Mouse (Mus musculus): ENCODE results near the gene Cldn34c2. TPM values are rescaled to one million over a fixed set of nuclear protein-coding genes. Genes with fewer than 3 reads are reported as not detected.
"Not testable (repeated sequence)": the region's sequence is repeated elsewhere in the genome, so short reads cannot be mapped to it uniquely, and the experiment has no call there.

The Cldn34c2 gene
- not detected in 2 replicates for polyA plus RNA-seq (2016; fragmentation: Nextera tagmentation; extraction: Ambion mirVana)

- not testable (repeated sequence) for H3K4me2 ChIP-seq (replicated peaks); H3K4me1 ChIP-seq; H3K27ac ChIP-seq; H3K36me3 ChIP-seq; H3K9ac ChIP-seq; H3K4me3 ChIP-seq; H3K27me3 ChIP-seq; ATAC-seq (ENCODE audit: low FRiP score); H3K9me3 ChIP-seq (replicated peaks)
These were observed at the start of gene Cldn34c2 for GRCm38 (mm10) chrX:123581400-123581799. Cldn34c2 (plus strand) TSS chrX:123581700.

- not testable (repeated sequence) for H3K27me3 ChIP-seq; H3K4me1 ChIP-seq; H3K36me3 ChIP-seq; H3K9ac ChIP-seq; ATAC-seq (ENCODE audit: low FRiP score); H3K4me3 ChIP-seq; H3K9me3 ChIP-seq (replicated peaks); H3K27ac ChIP-seq; H3K4me2 ChIP-seq (replicated peaks)
- WGBS: 93% methylated on average over 13 of the region's 13 CpGs
These were observed 30.1 kb upstream of the Cldn34c2 start for GRCm38 (mm10) chrX:123551378-123551777.

- not testable (repeated sequence) for H3K9me3 ChIP-seq (replicated peaks); H3K36me3 ChIP-seq; H3K27me3 ChIP-seq; H3K4me3 ChIP-seq; H3K9ac ChIP-seq; ATAC-seq (ENCODE audit: low FRiP score); H3K27ac ChIP-seq; H3K4me1 ChIP-seq; H3K4me2 ChIP-seq (replicated peaks)
- WGBS: 91% methylated on average over 10 of the region's 12 CpGs
These were observed 30.8 kb downstream of the Cldn34c2 start for GRCm38 (mm10) chrX:123612158-123612828.

Other genes starting within 250 kb of the Cldn34c2 start
- not detected in 2 replicates for gene Gm17467, start 123.1 kb downstream of the Cldn34c2 start, polyA plus RNA-seq (2016; fragmentation: Nextera tagmentation; extraction: Ambion mirVana)
- gene Cldn34c3, start 212.0 kb downstream of the Cldn34c2 start, polyA plus RNA-seq (2016; fragmentation: Nextera tagmentation; extraction: Ambion mirVana): not detected in 2 replicates

Measured in hindbrain, embryonic 12.5 days (tissue).